ENCODE assay signal across 12 mouse cellular contexts in the genomic region with DNA sequence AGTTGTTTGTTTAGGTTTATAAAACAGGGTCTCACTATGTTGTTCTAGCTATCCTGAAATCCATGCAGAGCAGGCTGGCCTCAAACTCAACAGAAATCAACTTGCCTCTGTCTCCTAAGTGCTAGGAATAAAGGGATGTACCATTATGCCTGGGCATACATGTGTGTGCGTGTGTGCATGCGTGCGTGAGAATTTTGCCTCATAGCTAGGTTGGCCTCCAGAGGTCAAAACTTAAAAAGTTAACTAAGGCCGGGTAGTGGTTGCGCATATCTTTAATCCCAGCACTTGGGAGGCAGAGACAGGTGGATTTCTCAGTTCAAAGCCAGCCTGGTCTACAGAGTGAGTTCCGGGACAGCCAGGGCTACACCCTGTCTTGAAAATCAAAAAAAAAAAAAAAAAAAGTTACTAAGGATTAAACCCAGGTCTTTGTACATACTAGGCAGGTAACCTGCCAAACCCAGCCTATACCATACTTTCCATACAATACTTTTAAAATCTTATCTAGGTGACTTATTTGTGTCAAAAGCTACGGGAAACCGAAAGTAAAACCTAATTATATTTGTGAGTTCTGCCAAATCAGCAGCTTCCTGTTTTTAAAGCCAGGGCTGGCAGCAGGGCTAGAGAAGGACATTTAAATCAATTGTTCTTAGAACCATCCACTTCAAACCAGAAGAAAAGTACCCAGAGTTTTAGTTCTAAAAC. TPM values are rescaled to one million over a fixed set of nuclear protein-coding genes. Genes with fewer than 3 reads are reported as not detected.
DNase-seq lines count a peak whose midpoint lies in the region; ATAC-seq lines count a peak whose summit lies in the region.
"Had no signal": no experiment of that assay in that cellular context is flagged by ENCODE, and none has a peak within 500 bp of the region (broad histone marks: within the 10 kb centered on the region; RNA-seq: fewer than 3 reads in every experiment).

No protein-coding gene starts in this region.

- peaks cover 25% of the 10 kb centered on the region for H3K36me3 ChIP-seq in megakaryocyte, embryonic 14.5 days (replicated peaks; ENCODE audit: low read length)
- H3K36me3 ChIP-seq in embryonic facial prominence, embryonic 10.5 days (replicated peaks): peaks cover 36% of the 10 kb centered on the region
- H3K36me3 ChIP-seq in forebrain, embryonic 16.5 days (ENCODE audit: control insufficient read depth, insufficient read depth): no peaks in the 10 kb centered on the region

- no peaks in the 10 kb centered on the region for H3K9me3 ChIP-seq in megakaryocyte, embryonic 14.5 days
- no peaks in the 10 kb centered on the region for H3K9me3 ChIP-seq in embryonic facial prominence, embryonic 10.5 days
- H3K9me3 ChIP-seq in forebrain, embryonic 16.5 days (ENCODE audit: control insufficient read depth, low read length): no peaks in the 10 kb centered on the region

- peak overlapping the region; percentile 92 for H3K4me3 ChIP-seq in megakaryocyte, embryonic 14.5 days (replicated peaks)
- H3K4me3 ChIP-seq in embryonic facial prominence, embryonic 10.5 days: no peak overlapping the region
- no peak overlapping the region for H3K4me3 ChIP-seq in forebrain, embryonic 16.5 days (replicated peaks; ENCODE audit: low read length)

- H3K27me3 ChIP-seq in megakaryocyte, embryonic 14.5 days (replicated peaks): no peaks in the 10 kb centered on the region
- no peaks in the 10 kb centered on the region for H3K27me3 ChIP-seq in embryonic facial prominence, embryonic 10.5 days (replicated peaks; ENCODE audit: low read depth, poor library complexity, severe bottlenecking)
- no peaks in the 10 kb centered on the region for H3K27me3 ChIP-seq in forebrain, embryonic 16.5 days (replicated peaks; ENCODE audit: control insufficient read depth, insufficient read depth, low read length)

- 82% methylated on average over 8 of the region's 8 CpGs for WGBS in embryonic facial prominence, embryonic 10.5 days
- 90% methylated on average over 8 of the region's 8 CpGs for WGBS in forebrain, embryonic 16.5 days

- no peak for ATAC-seq in megakaryocyte, adult 5-6 weeks (ENCODE audit: poor library complexity, severe bottlenecking)
- no peak for ATAC-seq in forebrain, embryonic 16.5 days
- ATAC-seq: hindbrain, embryonic 16.5 days had no signal

- no peak overlapping the region for H3K27ac ChIP-seq in embryonic facial prominence, embryonic 10.5 days (replicated peaks)
- no peak overlapping the region for H3K27ac ChIP-seq in forebrain, embryonic 16.5 days (ENCODE audit: low read length)

- DNase-seq in T-cell, adult 2 months (ENCODE audit: low spot score): peak; percentile 56
- peak; percentile 62 for DNase-seq in kidney, adult 9 months
- DNase-seq in naive thymus-derived CD4-positive, alpha-beta T cell, adult 2 months (ENCODE audit: low read depth): peak; percentile 79
- DNase-seq in embryonic facial prominence, embryonic 10.5 days (ENCODE audit: low spot score): no peak
- DNase-seq in cerebellum, adult 11 months: no peak
- DNase-seq: thymus, postnatal 14 days had no signal

- peaks cover 58% of the 10 kb centered on the region for H3K4me1 ChIP-seq in megakaryocyte, embryonic 14.5 days
- peaks cover 13% of the 10 kb centered on the region for H3K4me1 ChIP-seq in embryonic facial prominence, embryonic 10.5 days
- H3K4me1 ChIP-seq in forebrain, embryonic 16.5 days (replicated peaks; ENCODE audit: control insufficient read depth, insufficient read depth, low read length): peaks cover 5% of the 10 kb centered on the region

- H3K4me2 ChIP-seq in forebrain, embryonic 16.5 days (ENCODE audit: low read length): no peak overlapping the region

- no peak overlapping the region for H3K9ac ChIP-seq in forebrain, embryonic 16.5 days (replicated peaks; ENCODE audit: low read depth, low read length)

RNA-seq across cellular contexts. Expression of a gene that starts 4.1 kb away (rescaled TPM):
- 16.0 and 27.3 TPM in 2 replicates for polyA plus RNA-seq in megakaryocyte, embryonic 14.5 days (2012; ENCODE audit: insufficient read depth, low replicate concordance)
- total RNA-seq in megakaryocyte, adult 5-6 weeks (2015): 730 and 815 TPM in 2 replicates
- 599 and 677 TPM in 2 replicates for total RNA-seq in megakaryocyte, adult 5-6 weeks (2017)
- 26.7 and 27.8 TPM in 2 replicates for polyA plus RNA-seq in embryonic facial prominence, embryonic 10.5 days (2016; fragmentation: Nextera tagmentation; extraction: Ambion mirVana)
- polyA plus RNA-seq in forebrain, embryonic 16.5 days (2015; fragmentation: Nextera tagmentation; extraction: Ambion mirVana): 10.2 and 11.0 TPM in 2 replicates

RNA-seq across cellular contexts. Expression of a gene that starts 44.1 kb away (rescaled TPM):
- polyA plus RNA-seq in megakaryocyte, embryonic 14.5 days (2012; ENCODE audit: insufficient read depth, low replicate concordance): not detected in 2 replicates
- total RNA-seq in megakaryocyte, adult 5-6 weeks (2015): not detected in 2 replicates
- not detected in 2 replicates for total RNA-seq in megakaryocyte, adult 5-6 weeks (2017)
- polyA plus RNA-seq in embryonic facial prominence, embryonic 10.5 days (2016; fragmentation: Nextera tagmentation; extraction: Ambion mirVana): not detected in 2 replicates
- polyA plus RNA-seq in forebrain, embryonic 16.5 days (2015; fragmentation: Nextera tagmentation; extraction: Ambion mirVana): not detected in 2 replicates
- total RNA-seq: midbrain, postnatal 0 days had no signal
- polyA plus RNA-seq: embryonic facial prominence, embryonic 14.5 days; hindbrain, embryonic 16.5 days; midbrain, postnatal 0 days had no signal

RNA-seq across cellular contexts. Expression of a gene that starts 51.9 kb away (rescaled TPM):
- polyA plus RNA-seq in megakaryocyte, embryonic 14.5 days (2012; ENCODE audit: insufficient read depth, low replicate concordance): 3.8 and 5.8 TPM in 2 replicates
- 1.1 and 1.3 TPM in 2 replicates for total RNA-seq in megakaryocyte, adult 5-6 weeks (2015)
- 1.6 and 1.7 TPM in 2 replicates for total RNA-seq in megakaryocyte, adult 5-6 weeks (2017)
- polyA plus RNA-seq in embryonic facial prominence, embryonic 10.5 days (2016; fragmentation: Nextera tagmentation; extraction: Ambion mirVana): 4.5 and 4.7 TPM in 2 replicates
- polyA plus RNA-seq in forebrain, embryonic 16.5 days (2015; fragmentation: Nextera tagmentation; extraction: Ambion mirVana): 4.7 and 5.8 TPM in 2 replicates

Comparison
In these comparisons a context has a peak if more than half of its experiments do, and no peak if none do; other contexts are left out.
1. DNase-seq: peak in T-cell, adult 2 months (single experiment), kidney, adult 9 months (single experiment) and naive thymus-derived CD4-positive, alpha-beta T cell, adult 2 months (single experiment); none in embryonic facial prominence, embryonic 10.5 days (single experiment) and cerebellum, adult 11 months (single experiment).